Mouse (Mus musculus) fibroblast of lung, adult 2 months (primary cell): Measurements from ENCODE around the gene Kcna7.
"Not testable (repeated sequence)": the region's sequence is repeated elsewhere in the genome, so short reads cannot be mapped to it uniquely, and the experiment has no call there.

ENCODE experiments used
- DNase-seq: peaks from one replicate; pipeline ENCODE4 v3.0.0-alpha.2; 2011; ENCODE audit warnings: low read depth

The Kcna7 gene

DNA sequence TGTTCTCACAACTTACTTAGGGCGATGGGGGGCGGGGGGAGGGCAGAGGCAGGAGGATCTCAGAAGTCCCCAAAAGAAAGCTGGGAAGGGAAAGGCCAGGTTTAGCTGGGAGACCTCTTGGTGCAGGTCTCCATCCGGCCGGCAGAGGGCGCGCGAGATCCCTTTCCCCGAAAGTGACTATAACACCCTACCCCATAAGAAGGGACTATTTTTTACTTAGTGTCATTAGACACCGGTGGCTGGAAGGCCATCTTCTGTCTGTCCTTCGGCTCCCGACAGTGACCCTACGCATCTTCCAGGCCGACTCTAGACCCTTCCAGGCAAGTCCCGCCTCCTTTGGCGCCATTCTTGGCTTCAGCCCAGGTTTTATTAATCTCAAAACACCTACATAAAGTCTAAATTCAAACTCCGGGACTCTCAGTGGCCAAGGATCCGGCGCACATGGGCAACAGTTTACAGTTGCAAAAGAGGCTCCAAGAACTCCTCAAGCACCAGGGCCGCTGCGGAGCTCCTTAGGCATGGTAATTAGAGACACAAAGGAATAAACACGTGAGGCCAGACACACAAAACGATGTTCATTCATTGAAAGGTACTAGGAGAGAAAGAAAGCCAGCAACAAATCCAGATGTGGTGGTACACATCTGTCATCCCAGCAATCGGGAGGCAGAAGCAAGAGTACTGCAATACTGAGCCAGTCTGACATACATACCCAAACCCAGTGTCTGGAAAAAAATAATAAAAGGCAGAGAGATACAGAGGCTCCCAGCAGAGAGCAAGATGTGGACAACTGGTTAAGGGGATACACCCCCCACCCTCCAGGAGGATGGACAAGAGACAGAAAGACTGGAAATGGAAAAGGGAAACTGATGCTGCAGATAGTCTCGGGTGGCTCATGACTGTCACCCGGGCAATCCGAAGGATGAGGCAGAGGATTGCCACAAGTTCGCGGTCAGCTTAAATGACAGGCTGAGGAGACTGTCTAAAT lies at the start of gene Kcna7:
TSS of gene Kcna7 (plus strand) at position 563 of the 985 bp plus-strand sequence.
- no peak for DNase-seq

DNA sequence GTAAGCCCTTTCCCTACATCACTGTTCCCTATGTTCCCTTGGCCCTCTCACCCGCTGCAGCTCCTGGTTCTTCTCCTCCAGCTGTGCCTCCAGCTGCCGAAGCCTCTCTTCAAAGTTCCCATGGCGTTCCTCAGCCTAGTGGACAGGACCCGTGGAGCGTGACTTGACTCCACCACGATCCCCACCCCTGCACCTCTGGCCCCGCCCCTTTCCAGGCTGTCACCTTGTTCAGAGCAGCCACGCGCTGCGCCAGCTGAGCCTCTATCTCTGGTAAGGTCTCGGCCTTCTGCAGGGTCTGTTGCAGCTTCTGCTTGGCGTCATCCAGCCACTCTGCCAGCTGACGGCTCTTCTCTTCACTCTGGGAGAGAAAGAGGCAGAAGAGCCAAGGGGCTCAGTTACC lies 49.4 kb upstream of the Kcna7 start:
- no peak for DNase-seq

DNA sequence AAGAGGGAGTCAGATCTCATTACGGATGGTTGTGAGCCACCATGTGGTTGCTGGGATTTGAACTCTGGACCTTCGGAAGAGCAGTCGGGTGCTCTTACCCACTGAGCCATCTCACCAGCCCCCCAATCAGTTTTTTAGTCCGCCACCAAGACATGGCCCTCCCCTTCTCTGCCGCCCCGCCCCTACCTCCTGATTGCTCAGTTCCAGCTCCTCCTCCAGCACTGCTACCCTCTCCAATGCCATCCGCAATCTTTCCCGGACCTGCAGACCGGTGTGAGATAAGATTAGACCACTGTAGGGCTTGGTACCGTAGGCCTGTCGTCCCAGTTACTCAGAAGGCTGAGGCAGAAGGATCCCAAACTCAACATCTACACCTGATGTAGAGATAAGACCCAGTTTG lies 46.4 kb upstream of the Kcna7 start:
- not testable (repeated sequence) for DNase-seq

- DNase-seq, result no peak
Observed at GRCm38 (mm10) chr7:45360404-45361125, 44.9 kb upstream of the Kcna7 start.

- no peak for DNase-seq
Observed at GRCm38 (mm10) chr7:45361243-45361804, 44.1 kb upstream of the Kcna7 start.

DNA sequence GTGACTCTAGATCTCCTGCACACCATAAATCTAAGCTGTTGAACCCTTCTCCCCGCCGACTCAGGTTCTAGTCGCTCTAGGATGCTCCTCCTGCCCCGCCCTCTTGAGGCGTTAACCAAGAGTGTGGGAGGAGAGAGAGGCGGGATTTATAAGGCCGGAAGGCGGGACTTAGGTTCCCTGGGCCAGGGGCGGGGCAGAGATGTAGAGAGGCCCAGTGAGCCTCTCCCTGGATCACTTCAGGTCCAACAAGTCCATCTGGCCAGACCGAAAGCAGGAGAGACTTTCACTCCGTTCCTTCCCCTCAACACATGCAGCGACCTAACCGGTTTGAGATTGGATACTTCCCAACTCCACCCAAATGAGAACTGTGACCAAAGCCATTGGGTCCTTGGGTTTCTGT lies 42.7 kb upstream of the Kcna7 start:
- no peak for DNase-seq

DNA sequence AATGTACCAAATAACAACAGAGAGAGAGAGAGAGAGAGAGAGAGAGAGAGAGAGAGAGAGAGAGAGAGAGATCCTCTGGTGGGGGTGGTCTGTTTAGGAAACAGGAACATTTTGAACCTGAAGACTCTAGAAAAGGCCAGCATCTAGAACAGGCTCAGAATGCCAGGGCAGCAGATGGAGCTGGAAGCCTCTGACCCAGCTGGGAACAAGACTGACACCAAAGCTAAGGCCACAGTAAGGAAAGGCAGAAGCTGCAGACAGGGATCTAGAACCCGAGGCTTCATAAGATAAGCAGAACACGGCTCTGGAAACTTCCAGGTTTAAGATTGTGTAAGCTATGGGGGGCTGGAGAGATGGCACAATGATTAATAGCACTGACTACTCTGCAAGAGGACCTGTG lies 41.5 kb upstream of the Kcna7 start:
- no peak for DNase-seq

- DNase-seq, result no peak
Observed at GRCm38 (mm10) chr7:45365742-45366651, 39.5 kb upstream of the Kcna7 start.

GRCm38 (mm10) chr7:45366652-45367019 lies 38.8 kb upstream of the Kcna7 start, which contains the start of gene Ppfia3:
TSS of gene Ppfia3 (minus strand) at chr7:45367019.
- no peak for DNase-seq

DNA sequence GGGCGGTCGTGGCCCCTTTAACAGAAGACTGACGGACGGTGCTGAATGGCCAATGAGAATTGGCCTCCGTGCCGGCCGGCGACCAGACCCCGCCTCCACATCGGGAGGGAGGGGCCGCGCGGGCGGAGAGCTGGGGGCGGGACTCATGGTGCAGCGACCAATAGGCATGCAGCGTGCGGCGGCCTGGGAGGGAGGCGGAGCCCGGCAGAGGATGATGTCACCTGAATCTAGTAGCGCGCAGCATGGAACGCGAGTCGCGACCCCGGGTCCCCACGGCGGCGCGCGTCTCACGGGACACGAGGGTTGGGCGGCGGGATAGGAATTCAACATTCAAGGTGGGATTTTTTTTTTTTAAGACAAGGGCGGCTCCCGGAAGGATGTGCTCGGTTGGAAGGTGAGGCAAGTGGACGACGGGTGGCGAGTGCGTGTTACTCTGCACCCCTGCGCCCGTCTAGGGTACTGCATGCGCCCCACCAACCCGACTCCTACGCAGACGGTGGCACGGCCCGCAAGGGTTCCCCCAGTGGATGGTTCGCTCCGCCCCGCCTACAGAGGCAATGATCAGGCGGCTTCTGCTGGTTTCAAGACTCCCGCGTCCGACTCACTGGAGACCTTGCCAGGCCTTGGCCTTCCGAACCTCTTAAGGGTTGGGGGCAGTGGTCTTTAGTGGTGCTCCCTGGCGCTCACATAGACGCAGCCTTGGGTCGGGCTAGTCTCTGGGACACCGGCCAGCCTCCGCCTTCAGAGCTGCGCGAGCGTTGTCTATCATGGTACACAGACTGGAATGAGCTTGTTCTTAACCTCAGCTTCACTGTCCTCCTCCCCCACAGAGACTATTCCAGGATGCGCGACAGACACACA lies 38.2 kb upstream of the Kcna7 start:
- DNase-seq, result peak; percentile 87

DNA sequence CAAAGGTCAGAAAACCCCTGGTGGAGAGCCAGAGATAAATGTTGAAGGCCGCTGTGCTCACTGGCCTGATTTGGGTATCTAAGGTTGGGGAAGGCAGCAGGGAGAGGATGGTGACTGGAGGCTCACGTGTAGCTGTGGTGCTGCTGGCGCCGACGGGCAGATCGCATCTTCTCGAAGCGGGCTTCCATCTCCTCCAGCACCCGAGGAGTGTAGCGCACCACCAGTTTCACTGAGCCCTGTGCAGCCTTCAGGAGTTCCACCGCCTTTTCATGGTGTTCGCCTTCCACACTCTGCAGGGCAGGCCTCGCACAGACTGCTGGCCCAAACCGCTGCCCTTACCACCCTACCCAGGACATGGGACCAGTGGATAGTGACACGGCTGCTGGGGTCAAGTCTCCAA lies 37.3 kb upstream of the Kcna7 start:
- DNase-seq, result no peak

DNA sequence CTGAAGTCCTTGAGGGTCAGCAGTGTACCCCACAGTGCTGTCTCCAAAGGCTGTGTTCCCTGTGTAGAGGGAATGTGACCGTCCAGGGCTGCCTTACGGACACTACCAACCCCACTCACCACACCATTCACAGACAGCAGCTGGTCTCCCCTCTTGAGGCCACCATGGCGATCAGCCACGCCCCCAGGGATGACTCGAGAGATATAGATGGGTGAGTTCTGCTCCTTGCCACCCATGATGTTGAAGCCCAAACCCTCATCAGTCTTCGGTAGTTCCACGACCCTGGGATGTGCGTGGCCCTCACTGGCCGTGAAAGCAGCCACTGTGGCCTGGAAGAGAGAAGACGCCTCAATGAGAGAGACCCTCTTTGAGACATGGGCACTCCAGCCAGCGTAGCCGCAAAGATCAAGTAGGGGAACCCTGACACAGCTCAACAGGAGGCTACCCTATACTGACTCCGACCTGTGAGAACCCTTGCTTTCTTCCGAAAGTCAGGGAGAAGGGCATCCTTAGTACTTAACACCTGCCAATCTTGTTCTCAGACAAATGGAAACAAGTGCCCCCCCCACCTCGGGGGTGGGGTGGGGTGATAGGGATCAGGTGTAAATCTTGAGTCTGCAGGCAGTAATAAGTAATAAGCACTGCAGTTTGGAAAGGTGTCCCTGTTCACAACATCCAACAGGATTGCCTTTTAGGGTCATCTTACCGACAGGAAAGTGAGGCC lies 36.3 kb upstream of the Kcna7 start:
- DNase-seq, result no peak

DNA sequence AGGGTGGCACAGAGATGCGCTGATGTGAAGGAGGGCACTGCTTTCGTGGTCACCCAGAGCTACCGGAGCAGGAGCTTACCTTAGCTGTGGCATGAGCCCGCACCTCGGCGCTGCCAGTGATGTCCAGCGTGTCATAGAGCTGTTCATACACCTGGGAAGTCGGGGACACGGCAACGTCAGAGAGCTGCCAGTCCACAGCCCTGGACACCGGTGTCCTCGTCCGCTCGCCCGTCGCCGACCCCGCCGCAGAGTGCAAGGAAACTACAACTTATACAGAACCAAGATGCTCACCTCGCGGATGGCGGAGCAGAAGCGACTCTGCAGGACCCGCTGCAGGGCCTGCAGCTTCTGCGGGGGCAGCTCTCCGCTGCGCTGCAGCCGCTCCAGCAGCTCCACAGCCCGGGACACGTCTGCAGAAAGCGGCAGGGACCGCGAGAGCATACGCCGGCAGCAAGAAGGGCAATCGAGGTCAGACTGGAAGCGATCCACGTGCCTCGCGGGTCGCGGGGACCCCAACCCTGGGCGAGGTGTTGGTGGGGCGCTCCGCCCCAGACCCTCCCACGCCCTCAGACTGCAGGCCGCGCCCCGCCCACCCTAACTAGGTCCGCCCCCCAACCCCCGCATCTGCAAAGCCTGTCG lies 35.5 kb upstream of the Kcna7 start:
- DNase-seq, result no peak

DNA sequence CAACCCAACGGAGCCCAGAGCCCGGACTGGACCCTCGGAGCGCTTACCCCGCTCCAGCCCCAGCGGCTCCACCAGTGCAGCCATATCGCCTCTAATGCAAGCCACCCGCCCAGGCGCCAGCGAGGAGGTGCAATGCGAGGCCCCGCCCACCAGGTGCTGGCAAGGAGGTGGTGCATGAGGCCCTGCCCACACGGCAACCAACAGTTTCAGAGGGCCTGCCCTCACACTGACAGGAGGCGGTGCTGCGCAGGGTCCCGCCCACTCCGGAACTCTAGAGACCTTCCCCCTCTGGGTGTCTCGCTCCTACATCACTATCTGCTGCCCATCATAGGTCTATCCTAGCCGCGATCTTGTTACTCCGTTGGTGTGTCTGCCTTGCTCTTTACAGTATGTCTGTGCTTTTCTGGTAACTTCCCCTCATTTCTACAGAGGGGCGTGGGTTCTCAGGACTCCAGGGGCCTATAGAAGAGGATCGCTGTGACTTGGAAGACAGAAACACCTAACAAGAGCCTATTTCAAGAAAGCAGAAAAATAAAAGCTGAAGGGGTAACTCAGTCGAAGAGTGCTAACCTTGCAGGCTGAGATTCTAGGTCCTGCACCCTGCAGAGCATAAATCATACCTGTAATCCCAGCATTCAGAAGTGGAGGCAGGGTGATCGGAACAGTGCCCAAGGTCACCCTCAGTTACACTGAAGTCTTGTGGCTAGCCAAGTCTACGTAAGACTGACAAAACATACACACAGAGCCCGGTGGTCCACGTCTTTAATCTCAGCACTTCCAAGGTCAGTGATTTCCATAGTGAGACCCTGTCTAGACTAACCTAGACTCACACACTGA lies 34.8 kb upstream of the Kcna7 start, which contains the start of gene Lin7b:
TSS of gene Lin7b (minus strand) at position 109 of the 837 bp plus-strand sequence.
- peak; percentile 42 for DNase-seq

- no peak for DNase-seq
Observed at GRCm38 (mm10) chr7:45372371-45372770, 33.1 kb upstream of the Kcna7 start.

GRCm38 (mm10) chr7:45374620-45375019 lies 30.8 kb upstream of the Kcna7 start:
- DNase-seq, result no peak

- DNase-seq, result no peak
Observed at GRCm38 (mm10) chr7:45376057-45376456, 29.4 kb upstream of the Kcna7 start.

- no peak for DNase-seq
Observed at GRCm38 (mm10) chr7:45386077-45386476, 19.4 kb upstream of the Kcna7 start.
